Mouse (Mus musculus): ENCODE results near the gene G6pc2.

DNA sequence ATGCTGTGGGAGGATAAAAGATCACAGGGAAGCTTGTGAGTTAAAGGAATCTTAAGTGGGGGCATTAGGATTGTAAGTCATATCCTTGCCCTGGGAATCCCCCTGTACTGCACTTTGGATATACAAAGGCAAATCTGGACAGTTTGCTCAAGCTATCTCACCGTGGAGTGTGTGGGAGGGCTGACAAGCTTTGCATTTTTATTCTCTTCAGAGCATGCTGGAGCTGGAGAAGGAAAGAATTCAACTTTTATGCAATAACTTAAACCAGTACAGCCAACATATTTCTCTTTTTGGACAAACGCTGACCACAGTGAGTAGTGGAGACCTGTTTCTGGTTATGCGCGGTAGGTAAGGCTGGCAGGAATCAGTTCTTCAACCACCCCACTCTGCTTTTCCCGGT is 35.6 kb upstream of the G6pc2 start:
- no peak for TF ChIP-seq CTCF (IDR thresholded peaks at IDR 0.05; ENCODE audit: low read depth)
- TF ChIP-seq EP300 (IDR thresholded peaks at IDR 0.05; ENCODE audit: low read depth), result no peak
